Mouse (Mus musculus) stomach, embryonic 16.5 days (tissue): ENCODE measurements around the gene Cyp4a30b. TPM values are rescaled to one million over a fixed set of nuclear protein-coding genes. Genes with fewer than 3 reads are reported as not detected.
"Not testable (repeated sequence)": the region's sequence is repeated elsewhere in the genome, so short reads cannot be mapped to it uniquely, and the experiment has no call there.

Experiments
- ATAC-seq: fragments of 200-750 bp; cut with Nextera tagmentation; 2 replicates; pipeline ENCODE4 v1.8.0; 2017; ENCODE audit warnings: moderate number of reproducible peaks, moderate TSS enrichment; ENCODE audit not compliant: insufficient read depth, low FRiP score
- H3K27ac ChIP-seq: fragments of 300-500 bp; sonication (generic); 2 replicates; pipeline ENCODE4 v1.5.1; 2014; ENCODE audit warnings: low read length
- H3K27me3 ChIP-seq: fragments of 300-500 bp; sonication (generic); 2 replicates; pipeline ENCODE4 v1.6.1; 2014; ENCODE audit warnings: low read length, control low read depth, mixed read lengths; ENCODE audit not compliant: control insufficient read depth, insufficient read depth
- H3K36me3 ChIP-seq: fragments of 300-500 bp; sonication (generic); 2 replicates; pipeline ENCODE4 v1.6.1; 2014; ENCODE audit warnings: low read length; ENCODE audit not compliant: control insufficient read depth, insufficient read depth
- H3K4me1 ChIP-seq: fragments of 300-500 bp; sonication (generic); 2 replicates; pipeline ENCODE4 v1.6.1; 2014; ENCODE audit warnings: low read length, control low read depth, mixed read lengths; ENCODE audit not compliant: control insufficient read depth, insufficient read depth
- H3K4me2 ChIP-seq: fragments of 300-500 bp; sonication (generic); 2 replicates; pipeline ENCODE4 v1.6.1; 2014; ENCODE audit warnings: low read depth, low read length, mixed read lengths
- H3K4me3 ChIP-seq: fragments of 300-500 bp; sonication (generic); replicated peaks from 2 replicates; pipeline ENCODE4 v1.5.1; 2014; ENCODE audit warnings: mild to moderate bottlenecking, low read length
- H3K9ac ChIP-seq: fragments of 300-500 bp; sonication (generic); 2 replicates; pipeline ENCODE4 v1.6.1; 2014; ENCODE audit warnings: low read length
- H3K9me3 ChIP-seq: fragments of 300-500 bp; sonication (generic); replicated peaks from 2 replicates; pipeline ENCODE4 v1.6.1; 2016; ENCODE audit warnings: low read length, control low read depth; ENCODE audit not compliant: control insufficient read depth
- whole genome bisulfite sequencing: fragments of 180-500 bp; shearing (Covaris S2); extraction: QIAGEN DNeasy Blood & Tissue Kit; methylation state at CpG from one replicate; pipeline ENCODE4 v1.1.7; 2014; 5-methylcytosine and 5-hydroxymethylcytosine counted together
- polyA plus RNA-seq: library from polyadenylated mRNA; unstranded; fragments of >200 nt; fragmentation: Nextera tagmentation; extraction: Ambion mirVana; gene quantifications from 2 replicates; pipeline ENCODE4 v1.2.1, GENCODE M21; 2015

Cyp4a30b gene
- not detected in 2 replicates for polyA plus RNA-seq

- ATAC-seq: no peak
- WGBS: 56% methylated on average over 3 of the region's 3 CpGs
- Histone ChIP-seq H3K4me3 (no peak within 1 kb of the TSS), H3K36me3 (no peaks in the 10 kb centered on the region), H3K27ac (no peak within 1 kb of the TSS), H3K4me2 (no peak within 1 kb of the TSS), H3K9ac (no peak within 1 kb of the TSS), H3K27me3 (no peaks in the 10 kb centered on the region), H3K4me1 (no peaks in the 10 kb centered on the region), H3K9me3 (no peaks in the 10 kb centered on the region)
These were observed at the start of gene Cyp4a30b for GRCm38 (mm10) chr4:115452304-115452703. Cyp4a30b (plus strand) TSS chr4:115452604.

GRCm38 (mm10) chr4:115411324-115411723 is 41.1 kb upstream of the Cyp4a30b start, which contains the start of gene Cyp4a12b:
Cyp4a12b (plus strand) TSS chr4:115411624.
- not testable (repeated sequence) for H3K27me3 ChIP-seq, H3K9ac ChIP-seq, H3K4me3 ChIP-seq, ATAC-seq, H3K4me1 ChIP-seq, H3K36me3 ChIP-seq, H3K27ac ChIP-seq, H3K4me2 ChIP-seq, H3K9me3 ChIP-seq

- 67% methylated on average over 3 of the region's 3 CpGs for WGBS
- H3K9ac ChIP-seq: no peak overlapping the region
- H3K9me3 ChIP-seq: no peaks in the 10 kb centered on the region
- H3K27me3 ChIP-seq: no peaks in the 10 kb centered on the region
- no peak overlapping the region for H3K27ac ChIP-seq
- no peaks in the 10 kb centered on the region for H3K36me3 ChIP-seq
- H3K4me3 ChIP-seq: no peak overlapping the region
- no peaks in the 10 kb centered on the region for H3K4me1 ChIP-seq
- no peak overlapping the region for H3K4me2 ChIP-seq
- no peak for ATAC-seq
These were observed 1.7 kb upstream of the Cyp4a30b start for GRCm38 (mm10) chr4:115450577-115451137.

GRCm38 (mm10) chr4:115473585-115473984 is 21.2 kb downstream of the Cyp4a30b start:
- H3K4me3 ChIP-seq, H3K27me3 ChIP-seq, H3K36me3 ChIP-seq, H3K9me3 ChIP-seq, ATAC-seq, H3K27ac ChIP-seq, H3K9ac ChIP-seq, H3K4me2 ChIP-seq, H3K4me1 ChIP-seq: not testable (repeated sequence)
- WGBS: 67% methylated on average over 3 of the region's 3 CpGs

- not testable (repeated sequence) for H3K27me3 ChIP-seq, H3K9ac ChIP-seq, ATAC-seq, H3K4me3 ChIP-seq, H3K27ac ChIP-seq, H3K4me2 ChIP-seq, H3K36me3 ChIP-seq, H3K9me3 ChIP-seq, H3K4me1 ChIP-seq
These were observed 23.6 kb downstream of the Cyp4a30b start for GRCm38 (mm10) chr4:115476051-115476450.

GRCm38 (mm10) chr4:115481006-115481652 is 28.7 kb downstream of the Cyp4a30b start:
- H3K27ac ChIP-seq: no peak overlapping the region
- H3K4me2 ChIP-seq: no peak overlapping the region
- no peaks in the 10 kb centered on the region for H3K36me3 ChIP-seq
- no peak overlapping the region for H3K4me3 ChIP-seq
- H3K9me3 ChIP-seq: no peaks in the 10 kb centered on the region
- ATAC-seq: no peak
- H3K4me1 ChIP-seq: no peaks in the 10 kb centered on the region
- H3K9ac ChIP-seq: no peak overlapping the region
- WGBS: 59% methylated on average over 6 of the region's 6 CpGs
- H3K27me3 ChIP-seq: no peaks in the 10 kb centered on the region

GRCm38 (mm10) chr4:115496001-115496400 is 43.6 kb downstream of the Cyp4a30b start, which contains the start of gene Cyp4a14:
Cyp4a14 (minus strand) TSS chr4:115496142.
- Histone ChIP-seq H3K4me1 (no peaks in the 10 kb centered on the region), H3K9me3 (no peaks in the 10 kb centered on the region), H3K4me2 (no peak within 1 kb of the TSS), H3K27me3 (no peaks in the 10 kb centered on the region), H3K9ac (no peak within 1 kb of the TSS), H3K27ac (no peak within 1 kb of the TSS), H3K36me3 (no peaks in the 10 kb centered on the region), H3K4me3 (no peak within 1 kb of the TSS)
- 71% methylated on average over 1 of the region's 1 CpGs for WGBS
- ATAC-seq: no peak

GRCm38 (mm10) chr4:115497466-115497865 is 45.1 kb downstream of the Cyp4a30b start:
- Histone ChIP-seq H3K4me2 (no peak overlapping the region), H3K36me3 (no peaks in the 10 kb centered on the region), H3K27me3 (no peaks in the 10 kb centered on the region), H3K9me3 (no peaks in the 10 kb centered on the region), H3K4me3 (no peak overlapping the region), H3K27ac (no peak overlapping the region), H3K9ac (no peak overlapping the region), H3K4me1 (no peaks in the 10 kb centered on the region)
- no peak for ATAC-seq
- 61% methylated on average over 3 of the region's 3 CpGs for whole genome bisulfite sequencing

- not testable (repeated sequence) for H3K27ac ChIP-seq, H3K9me3 ChIP-seq, H3K36me3 ChIP-seq, ATAC-seq, H3K4me2 ChIP-seq, H3K27me3 ChIP-seq, H3K9ac ChIP-seq, H3K4me3 ChIP-seq, H3K4me1 ChIP-seq
These were observed 61.6 kb downstream of the Cyp4a30b start for GRCm38 (mm10) chr4:115513964-115514363.
